Mouse (Mus musculus): Measurements from ENCODE around the gene Fam160a1. TPM values are rescaled to one million over a fixed set of nuclear protein-coding genes. Genes with fewer than 3 reads are reported as not detected.
A peak's percentile ranks its signal among the peaks of the same experiment; 100 is the strongest.

Fam160a1 gene
- polyA plus RNA-seq, 1 experiment from 2014 or later: 1.4 TPM

- Histone ChIP-seq H3K36me3 (ENCODE audit: control insufficient read depth, insufficient read depth) (no peaks in the 10 kb centered on the region), H3K27ac (ENCODE audit: low read length) (no peak overlapping the region), H3K9ac (replicated peaks; ENCODE audit: low read depth, low read length) (no peak overlapping the region), H3K4me3 (replicated peaks; ENCODE audit: low read length) (no peak overlapping the region), H3K27me3 (replicated peaks; ENCODE audit: control insufficient read depth, insufficient read depth, low read length) (no peaks in the 10 kb centered on the region), H3K4me1 (replicated peaks; ENCODE audit: control insufficient read depth, insufficient read depth, low read length) (peaks cover 15% of the 10 kb centered on the region), H3K4me2 (ENCODE audit: low read length) (no peak overlapping the region), H3K9me3 (ENCODE audit: control insufficient read depth, low read length) (no peaks in the 10 kb centered on the region)
- WGBS: 82% methylated on average over 10 of the region's 10 CpGs
- 0 out of 2 replicates have a peak, but pooled peaks have one; percentile 12 for ATAC-seq
These were observed 152.4 kb downstream of the Fam160a1 start for GRCm38 (mm10) chr3:85664591-85665171.

- Histone ChIP-seq H3K4me3 (replicated peaks; ENCODE audit: low read length) (no peak overlapping the region), H3K4me1 (replicated peaks; ENCODE audit: control insufficient read depth, insufficient read depth, low read length) (peaks cover 15% of the 10 kb centered on the region), H3K27ac (ENCODE audit: low read length) (no peak overlapping the region), H3K36me3 (ENCODE audit: control insufficient read depth, insufficient read depth) (no peaks in the 10 kb centered on the region), H3K27me3 (replicated peaks; ENCODE audit: control insufficient read depth, insufficient read depth, low read length) (no peaks in the 10 kb centered on the region), H3K9ac (replicated peaks; ENCODE audit: low read depth, low read length) (no peak overlapping the region), H3K4me2 (ENCODE audit: low read length) (no peak overlapping the region), H3K9me3 (ENCODE audit: control insufficient read depth, low read length) (no peaks in the 10 kb centered on the region)
- ATAC-seq: no peak
- 76% methylated on average over 5 of the region's 5 CpGs for WGBS
These were observed 153.3 kb downstream of the Fam160a1 start for GRCm38 (mm10) chr3:85663826-85664225.

GRCm38 (mm10) chr3:85661926-85662813, 154.9 kb downstream of the Fam160a1 start:
- peak; percentile 41; the same call in 1 of the 2 replicates for ATAC-seq
- Histone ChIP-seq H3K36me3 (ENCODE audit: control insufficient read depth, insufficient read depth) (no peaks in the 10 kb centered on the region), H3K4me3 (replicated peaks; ENCODE audit: low read length) (no peak overlapping the region), H3K4me2 (ENCODE audit: low read length) (no peak overlapping the region), H3K27me3 (replicated peaks; ENCODE audit: control insufficient read depth, insufficient read depth, low read length) (no peaks in the 10 kb centered on the region), H3K4me1 (replicated peaks; ENCODE audit: control insufficient read depth, insufficient read depth, low read length) (peaks cover 15% of the 10 kb centered on the region), H3K27ac (ENCODE audit: low read length) (peak overlapping the region; percentile 76), H3K9ac (replicated peaks; ENCODE audit: low read depth, low read length) (no peak overlapping the region), H3K9me3 (ENCODE audit: control insufficient read depth, low read length) (no peaks in the 10 kb centered on the region)
- 42% methylated on average over 10 of the region's 10 CpGs for WGBS

GRCm38 (mm10) chr3:85659681-85660080, 157.4 kb downstream of the Fam160a1 start:
- WGBS: 86% methylated on average over 7 of the region's 7 CpGs
- no peak overlapping the region for H3K4me2 ChIP-seq (ENCODE audit: low read length)
- H3K4me1 ChIP-seq (replicated peaks; ENCODE audit: control insufficient read depth, insufficient read depth, low read length): peaks cover 10% of the 10 kb centered on the region
- no peaks in the 10 kb centered on the region for H3K9me3 ChIP-seq (ENCODE audit: control insufficient read depth, low read length)
- H3K9ac ChIP-seq (replicated peaks; ENCODE audit: low read depth, low read length): no peak overlapping the region
- no peak for ATAC-seq
- no peaks in the 10 kb centered on the region for H3K36me3 ChIP-seq (ENCODE audit: control insufficient read depth, insufficient read depth)
- H3K27ac ChIP-seq (ENCODE audit: low read length): no peak overlapping the region
- H3K27me3 ChIP-seq (replicated peaks; ENCODE audit: control insufficient read depth, insufficient read depth, low read length): no peaks in the 10 kb centered on the region
- no peak overlapping the region for H3K4me3 ChIP-seq (replicated peaks; ENCODE audit: low read length)

DNA sequence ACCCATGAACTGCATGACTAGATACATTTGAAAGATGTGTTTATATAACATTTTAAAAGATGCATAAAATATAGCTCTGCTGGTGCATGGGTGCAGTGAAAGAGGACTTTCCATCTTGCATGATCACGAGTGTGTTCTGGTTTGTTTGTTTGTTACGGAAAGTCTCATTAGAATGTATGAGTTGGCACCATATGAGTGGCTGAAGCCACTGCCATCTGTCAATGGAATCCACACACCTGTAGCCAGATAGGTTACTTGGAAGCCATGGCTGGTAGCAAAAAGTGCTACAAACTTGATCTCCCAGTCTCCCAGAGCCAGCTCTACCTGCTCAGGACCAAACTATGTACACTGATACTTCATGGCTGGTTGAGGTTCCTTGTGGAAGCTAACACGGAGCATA, 161.6 kb downstream of the Fam160a1 start:
- H3K4me2 ChIP-seq (ENCODE audit: low read length): no peak overlapping the region
- no peak overlapping the region for H3K9ac ChIP-seq (replicated peaks; ENCODE audit: low read depth, low read length)
- ATAC-seq: no peak
- 85% methylated on average over 3 of the region's 3 CpGs for WGBS
- no peak overlapping the region for H3K4me3 ChIP-seq (replicated peaks; ENCODE audit: low read length)
- H3K27me3 ChIP-seq (replicated peaks; ENCODE audit: control insufficient read depth, insufficient read depth, low read length): no peaks in the 10 kb centered on the region
- no peaks in the 10 kb centered on the region for H3K36me3 ChIP-seq (ENCODE audit: control insufficient read depth, insufficient read depth)
- no peak overlapping the region for H3K27ac ChIP-seq (ENCODE audit: low read length)
- H3K4me1 ChIP-seq (replicated peaks; ENCODE audit: control insufficient read depth, insufficient read depth, low read length): peaks cover 9% of the 10 kb centered on the region
- no peaks in the 10 kb centered on the region for H3K9me3 ChIP-seq (ENCODE audit: control insufficient read depth, low read length)

DNA sequence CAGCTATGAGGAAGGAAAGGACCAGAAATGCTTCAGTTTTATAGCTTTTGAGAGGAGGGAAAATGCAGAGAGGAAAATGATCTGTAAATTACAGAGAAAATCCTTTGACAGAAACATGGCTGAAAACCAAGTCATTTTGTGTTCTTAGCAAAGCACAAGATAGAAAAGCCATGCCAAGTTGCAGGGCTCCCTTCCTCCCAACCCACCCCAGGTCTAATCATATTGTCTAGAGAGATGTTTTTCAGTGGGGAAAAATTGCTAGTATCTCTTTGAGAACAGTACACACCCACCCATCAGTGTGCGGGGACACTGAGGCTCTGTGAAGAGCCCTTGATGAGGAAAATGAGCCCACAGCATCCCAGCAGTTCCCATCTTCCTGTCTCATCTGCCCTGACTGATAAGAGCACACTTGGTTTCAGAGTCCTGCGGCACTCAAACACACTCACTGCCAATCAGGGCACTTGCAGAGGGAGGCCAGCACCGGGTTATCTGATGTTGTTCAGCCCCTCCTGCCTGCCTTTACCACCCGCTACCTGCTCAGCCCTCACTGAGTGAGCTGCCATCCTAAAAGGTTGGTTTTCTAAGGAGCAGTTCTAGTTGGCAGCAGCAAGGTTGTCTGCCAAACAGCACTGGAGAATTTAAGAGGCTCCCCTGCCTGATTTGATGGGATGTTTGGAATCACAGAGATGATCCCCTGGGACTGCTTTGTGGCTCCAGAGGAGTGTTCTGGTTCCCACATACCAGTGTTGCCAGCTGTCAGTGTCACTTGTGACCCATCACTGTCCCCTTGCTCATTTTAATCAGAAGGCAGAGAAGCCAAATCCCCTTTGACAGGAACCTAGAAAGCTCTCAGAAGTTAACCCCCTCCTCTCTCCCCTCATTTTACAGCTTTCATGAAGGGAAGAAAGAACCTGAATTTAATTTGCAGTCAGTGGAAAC, 164.1 kb downstream of the Fam160a1 start:
- peak; percentile 45 for ATAC-seq
- 76% methylated on average over 4 of the region's 4 CpGs for WGBS

DNA sequence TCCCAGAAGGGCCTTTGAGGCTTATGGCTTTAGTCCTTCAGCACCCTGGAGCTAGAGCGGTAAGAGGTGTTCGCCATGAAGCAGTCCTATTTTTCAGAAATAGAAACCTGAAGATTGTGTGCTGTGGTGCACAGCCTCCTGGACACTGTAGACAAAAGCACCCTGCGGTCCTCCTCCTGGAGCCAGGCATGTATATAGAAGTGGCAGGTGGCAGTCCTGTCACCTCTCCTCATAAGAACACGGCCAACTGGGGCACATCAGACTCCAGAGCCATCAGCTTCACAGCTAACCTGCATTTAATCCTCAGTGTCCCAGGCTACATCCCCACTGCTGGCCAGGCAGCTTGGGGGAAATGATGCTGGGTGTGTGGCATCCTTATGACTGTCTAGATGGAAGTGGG, 167.9 kb downstream of the Fam160a1 start:
- H3K9me3 ChIP-seq (ENCODE audit: control insufficient read depth, low read length): no peaks in the 10 kb centered on the region
- no peaks in the 10 kb centered on the region for H3K36me3 ChIP-seq (ENCODE audit: control insufficient read depth, insufficient read depth)
- ATAC-seq: no peak
- peaks cover 9% of the 10 kb centered on the region for H3K4me1 ChIP-seq (replicated peaks; ENCODE audit: control insufficient read depth, insufficient read depth, low read length)
- H3K27ac ChIP-seq (ENCODE audit: low read length): no peak overlapping the region
- no peak overlapping the region for H3K4me2 ChIP-seq (ENCODE audit: low read length)
- no peak overlapping the region for H3K9ac ChIP-seq (replicated peaks; ENCODE audit: low read depth, low read length)
- 89% methylated on average over 4 of the region's 4 CpGs for WGBS
- no peaks in the 10 kb centered on the region for H3K27me3 ChIP-seq (replicated peaks; ENCODE audit: control insufficient read depth, insufficient read depth, low read length)
- H3K4me3 ChIP-seq (replicated peaks; ENCODE audit: low read length): no peak overlapping the region

More for the DNA sequence above, 164.1 kb downstream of the Fam160a1 start:
- Histone ChIP-seq H3K4me2 (ENCODE audit: low read length) (no peak overlapping the region), H3K4me3 (replicated peaks; ENCODE audit: low read length) (no peak overlapping the region), H3K27me3 (replicated peaks; ENCODE audit: control insufficient read depth, insufficient read depth, low read length) (no peaks in the 10 kb centered on the region), H3K9me3 (ENCODE audit: control insufficient read depth, low read length) (no peaks in the 10 kb centered on the region), H3K4me1 (replicated peaks; ENCODE audit: control insufficient read depth, insufficient read depth, low read length) (peaks cover 9% of the 10 kb centered on the region), H3K9ac (replicated peaks; ENCODE audit: low read depth, low read length) (no peak overlapping the region), H3K36me3 (ENCODE audit: control insufficient read depth, insufficient read depth) (no peaks in the 10 kb centered on the region), H3K27ac (ENCODE audit: low read length) (peak overlapping the region; percentile 57)

- ATAC-seq: no peak
- WGBS: 83% methylated on average over 7 of the region's 7 CpGs
- no peak overlapping the region for H3K4me3 ChIP-seq (replicated peaks; ENCODE audit: low read length)
- H3K27me3 ChIP-seq (replicated peaks; ENCODE audit: control insufficient read depth, insufficient read depth, low read length): no peaks in the 10 kb centered on the region
- H3K4me1 ChIP-seq (replicated peaks; ENCODE audit: control insufficient read depth, insufficient read depth, low read length): no peaks in the 10 kb centered on the region
- no peak overlapping the region for H3K27ac ChIP-seq (ENCODE audit: low read length)
- no peaks in the 10 kb centered on the region for H3K36me3 ChIP-seq (ENCODE audit: control insufficient read depth, insufficient read depth)
- H3K9ac ChIP-seq (replicated peaks; ENCODE audit: low read depth, low read length): no peak overlapping the region
- no peak overlapping the region for H3K4me2 ChIP-seq (ENCODE audit: low read length)
- no peaks in the 10 kb centered on the region for H3K9me3 ChIP-seq (ENCODE audit: control insufficient read depth, low read length)
These were observed 171.5 kb downstream of the Fam160a1 start for GRCm38 (mm10) chr3:85645517-85646004.

- H3K9me3 ChIP-seq (ENCODE audit: control insufficient read depth, low read length): no peaks in the 10 kb centered on the region
- H3K9ac ChIP-seq (replicated peaks; ENCODE audit: low read depth, low read length): no peak overlapping the region
- no peaks in the 10 kb centered on the region for H3K27me3 ChIP-seq (replicated peaks; ENCODE audit: control insufficient read depth, insufficient read depth, low read length)
- no peak overlapping the region for H3K4me2 ChIP-seq (ENCODE audit: low read length)
- 90% methylated on average over 3 of the region's 3 CpGs for WGBS
- H3K4me1 ChIP-seq (replicated peaks; ENCODE audit: control insufficient read depth, insufficient read depth, low read length): no peaks in the 10 kb centered on the region
- H3K36me3 ChIP-seq (ENCODE audit: control insufficient read depth, insufficient read depth): no peaks in the 10 kb centered on the region
- no peak overlapping the region for H3K4me3 ChIP-seq (replicated peaks; ENCODE audit: low read length)
- no peak overlapping the region for H3K27ac ChIP-seq (ENCODE audit: low read length)
- no peak for ATAC-seq
These were observed 172.3 kb downstream of the Fam160a1 start for GRCm38 (mm10) chr3:85644814-85645213.

All from forebrain, embryonic 16.5 days (tissue).